23 mouse cellular contexts compared by ENCODE assay signal in genomic region chr6:36507008-36507663, GRCm38 (mm10).
A peak's percentile ranks its signal among the peaks of the same experiment; 100 is the strongest.
DNase-seq lines count a peak whose midpoint lies in the region; ATAC-seq and TF ChIP-seq lines count a peak whose summit lies in the region.
"Had no signal": no experiment of that assay in that cellular context is flagged by ENCODE, and none has a peak within 500 bp of the region (broad histone marks: within the 10 kb centered on the region; RNA-seq: fewer than 3 reads in every experiment).

No protein-coding gene starts in this region.

- TF ChIP-seq EP300 in heart, adult 2 months (IDR thresholded peaks at IDR 0.05; ENCODE audit: insufficient read depth, low read depth, low read length) = no peak

- H3K27me3 ChIP-seq in heart, adult 2 months (ENCODE audit: control insufficient read depth, insufficient read depth, low read length) = no peaks in the 10 kb centered on the region
- no peaks in the 10 kb centered on the region for H3K27me3 ChIP-seq in kidney, embryonic 14.5 days (ENCODE audit: control insufficient read depth, insufficient read depth, low read length)
- H3K27me3 ChIP-seq: embryonic facial prominence, embryonic 12.5 days; forebrain, embryonic 12.5 days; intestine, embryonic 15.5 days; limb, embryonic 12.5 days; midbrain, embryonic 12.5 days had no signal

- peaks cover 2% of the 10 kb centered on the region for H3K4me1 ChIP-seq in heart, adult 2 months (ENCODE audit: control insufficient read depth, insufficient read depth, low read length)
- no peaks in the 10 kb centered on the region; the same call in 1 of the 2 replicates for H3K4me1 ChIP-seq in kidney, embryonic 14.5 days (ENCODE audit: control insufficient read depth, insufficient read depth, low read length)
- H3K4me1 ChIP-seq: embryonic facial prominence, embryonic 12.5 days; forebrain, embryonic 12.5 days; hindbrain, embryonic 10.5 days; intestine, embryonic 15.5 days; midbrain, embryonic 12.5 days had no signal

- peak overlapping the region; percentile 90 for H3K27ac ChIP-seq in heart, adult 2 months
- no peak overlapping the region for H3K27ac ChIP-seq in kidney, embryonic 14.5 days (ENCODE audit: low read depth, low read length)
- H3K27ac ChIP-seq: embryonic facial prominence, embryonic 12.5 days; forebrain, embryonic 12.5 days; hindbrain, embryonic 10.5 days; intestine, embryonic 15.5 days; limb, embryonic 12.5 days; midbrain, embryonic 12.5 days had no signal

- no peak for TF ChIP-seq CTCF in heart, adult 2 months (IDR thresholded peaks at IDR 0.05)

- no peak for DNase-seq in heart, adult 2 months
- no peak for DNase-seq in heart, postnatal 4 days
- DNase-seq in kidney, adult 11 months = no peak
- DNase-seq in retina, postnatal 1 day = peak; percentile 6
- no peak for DNase-seq in retina, embryonic 14.5 days (ENCODE audit: low spot score)
- peak; percentile 8 for DNase-seq in mesoderm, embryonic 11.5 days (ENCODE audit: low read depth, low spot score)
- no peak for DNase-seq in left cerebral cortex, postnatal 14 days (ENCODE audit: low spot score in 2 of 2)
- DNase-seq: adrenal gland, postnatal 10 days; cerebellum, adult 8-10 months; gastrocnemius, postnatal 36 days; kidney, adult 9 months; liver, postnatal 0 days; right cerebral cortex, postnatal 25 days; spleen, adult 18-20 months had no signal

- WGBS in heart, adult 2 months = 70% methylated on average over 7 of the region's 7 CpGs
- WGBS in kidney, embryonic 14.5 days = 68% methylated on average over 7 of the region's 7 CpGs

- peak; percentile 24; the same call in 1 of the 2 replicates for ATAC-seq in kidney, embryonic 14.5 days (ENCODE audit: low FRiP score, low TSS enrichment)
- ATAC-seq: hindbrain, embryonic 16.5 days; intestine, embryonic 15.5 days; liver, postnatal 0 days had no signal

- H3K79me2 ChIP-seq in heart, adult 2 months (replicated peaks; ENCODE audit: control insufficient read depth, insufficient read depth, low read length) = no peaks in the 10 kb centered on the region

- H3K9me3 ChIP-seq in kidney, embryonic 14.5 days (ENCODE audit: control insufficient read depth, low read length) = no peaks in the 10 kb centered on the region
- H3K9me3 ChIP-seq: embryonic facial prominence, embryonic 12.5 days; forebrain, embryonic 12.5 days; hindbrain, embryonic 10.5 days; intestine, embryonic 15.5 days; limb, embryonic 12.5 days; midbrain, embryonic 12.5 days had no signal

- H3K36me3 ChIP-seq in heart, adult 2 months (ENCODE audit: control insufficient read depth, insufficient read depth, low read length) = peaks cover 4% of the 10 kb centered on the region; the same call in 1 of the 2 replicates
- H3K36me3 ChIP-seq in kidney, embryonic 14.5 days (ENCODE audit: control insufficient read depth, insufficient read depth, low read length) = no peaks in the 10 kb centered on the region
- H3K36me3 ChIP-seq: embryonic facial prominence, embryonic 12.5 days; forebrain, embryonic 12.5 days; hindbrain, embryonic 10.5 days; intestine, embryonic 15.5 days; limb, embryonic 12.5 days; midbrain, embryonic 12.5 days had no signal

- no peak overlapping the region for H3K4me3 ChIP-seq in heart, adult 2 months
- H3K4me3 ChIP-seq in kidney, embryonic 14.5 days (ENCODE audit: low read length) = no peak overlapping the region
- H3K4me3 ChIP-seq: embryonic facial prominence, embryonic 12.5 days; forebrain, embryonic 12.5 days; hindbrain, embryonic 10.5 days; intestine, embryonic 15.5 days; limb, embryonic 12.5 days; midbrain, embryonic 12.5 days had no signal

- H3K9ac ChIP-seq in heart, adult 2 months (ENCODE audit: low read depth, low read length) = no peak overlapping the region
- H3K9ac ChIP-seq in kidney, embryonic 14.5 days (ENCODE audit: low read depth, low read length) = no peak overlapping the region
- H3K9ac ChIP-seq: embryonic facial prominence, embryonic 12.5 days; forebrain, embryonic 12.5 days; intestine, embryonic 15.5 days; limb, embryonic 12.5 days; liver, postnatal 0 days; midbrain, embryonic 12.5 days had no signal

- H3K4me2 ChIP-seq in kidney, embryonic 14.5 days (replicated peaks; ENCODE audit: low read depth, low read length) = no peak overlapping the region
- H3K4me2 ChIP-seq: embryonic facial prominence, embryonic 12.5 days; forebrain, embryonic 12.5 days; intestine, embryonic 15.5 days; limb, embryonic 12.5 days; liver, embryonic 11.5 days; midbrain, embryonic 12.5 days had no signal

- TF ChIP-seq POLR2A in heart, adult 2 months (IDR thresholded peaks at IDR 0.05; ENCODE audit: insufficient read depth, low read depth, low read length) = no peak

- intact Hi-C loops in heart, adult 2 months (cut with DNase I) = loop anchor here (5.0 kb wide), 1 partner anchor 115 kb away; no protein-coding TSS in a partner anchor
- intact Hi-C loops in left cerebral cortex, postnatal 14 days (cut with DNase I) = no loop called here

Comparison
In these comparisons a context has a peak if more than half of its experiments do, and no peak if none do; other contexts are left out.
1. DNase-seq: peak in retina, postnatal 1 day (single experiment) and mesoderm, embryonic 11.5 days (single experiment); none in heart, adult 2 months (0 of 2), heart, postnatal 4 days (single experiment), kidney, adult 11 months (single experiment), retina, embryonic 14.5 days (single experiment) and left cerebral cortex, postnatal 14 days (0 of 2).